Mouse (Mus musculus) heart, postnatal 0 days (tissue): ENCODE results near the gene Syt3. TPM values are rescaled to one million over a fixed set of nuclear protein-coding genes. Genes with fewer than 3 reads are reported as not detected.
A peak's percentile ranks its signal among the peaks of the same experiment; 100 is the strongest.

Source experiments
- ATAC-seq: fragments of 200-750 bp; cut with Nextera tagmentation; 2 replicates; pipeline ENCODE4 v1.8.0; 2017; ENCODE audit warnings: low read depth, moderate number of reproducible peaks, moderate library complexity; ENCODE audit not compliant: insufficient read depth
- DNase-seq: peaks from one replicate; pipeline ENCODE4 v3.0.0-alpha.2; 2016; ENCODE audit warnings: low spot score
- H3K27ac ChIP-seq: fragments of 300-500 bp; sonication (generic); 2 replicates; pipeline ENCODE4 v1.5.1; 2014; ENCODE audit warnings: low read depth, mild to moderate bottlenecking
- H3K27me3 ChIP-seq: fragments of 300-500 bp; sonication (generic); 2 replicates; pipeline ENCODE4 v1.6.1; 2014; ENCODE audit warnings: low read length, mixed read lengths; ENCODE audit not compliant: control insufficient read depth, insufficient read depth
- H3K36me3 ChIP-seq: fragments of 300-500 bp; sonication (generic); replicated peaks from 2 replicates; pipeline ENCODE4 v1.6.1; 2014; ENCODE audit warnings: low read length, mixed read lengths; ENCODE audit not compliant: control insufficient read depth, insufficient read depth
- H3K4me1 ChIP-seq: fragments of 300-500 bp; sonication (generic); 2 replicates; pipeline ENCODE4 v1.6.1; 2014; ENCODE audit warnings: antibody characterized with exemption; ENCODE audit not compliant: control insufficient read depth, insufficient read depth
- H3K4me2 ChIP-seq: fragments of 300-500 bp; sonication (generic); 2 replicates; pipeline ENCODE4 v1.6.1; 2014; ENCODE audit warnings: low read depth, mild to moderate bottlenecking, low read length, moderate library complexity
- H3K4me3 ChIP-seq: fragments of 300-500 bp; sonication (generic); 2 replicates; pipeline ENCODE4 v1.5.1; 2014; ENCODE audit warnings: low read depth, low read length
- H3K9ac ChIP-seq: fragments of 300-500 bp; sonication (generic); replicated peaks from 2 replicates; pipeline ENCODE4 v1.6.1; 2014; ENCODE audit warnings: low read depth, low read length, mixed read lengths
- H3K9me3 ChIP-seq: fragments of 300-500 bp; sonication (generic); replicated peaks from 2 replicates; pipeline ENCODE4 v1.6.1; 2016; ENCODE audit warnings: low read length; ENCODE audit not compliant: control insufficient read depth
- CTCF ChIP-seq: IDR thresholded peaks from 2 replicates; pipeline ENCODE4 v1.5.1; 2016; ENCODE audit warnings: antibody characterized with exemption, control low read depth, low read depth
- EP300 ChIP-seq: IDR thresholded peaks from 2 replicates; pipeline ENCODE4 v1.6.1; 2016; ENCODE audit warnings: antibody characterized with exemption, low read depth
- WGBS: fragments of 180-500 bp; shearing (Covaris S2); extraction: QIAGEN DNeasy Blood & Tissue Kit; methylation state at CpG from one replicate; pipeline ENCODE4 v1.1.7; 2014; 5-methylcytosine and 5-hydroxymethylcytosine counted together
- polyA plus RNA-seq: library from polyadenylated mRNA; unstranded; fragments of >200 nt; fragmentation: Nextera tagmentation; extraction: Ambion mirVana; gene quantifications from 2 replicates; pipeline ENCODE4 v1.2.1, GENCODE M21; 2015
- total RNA-seq: library from RNA; depleted of rRNA; stranded (reverse); fragments of >200 nt; gene quantifications from 2 replicates; pipeline ENCODE4 v1.2.3, GENCODE M21; 2014; ENCODE audit warnings: low replicate concordance

The Syt3 gene
- total and polyA plus RNA-seq, 2 experiments from 2014 or later: 0.86 to 3.1 TPM

- no peak overlapping the region for H3K27ac ChIP-seq
- ATAC-seq: no peak
- no peak overlapping the region for H3K9ac ChIP-seq
- no peak for DNase-seq
- TF ChIP-seq EP300: no peak
- no peak for TF ChIP-seq CTCF
- peaks cover 12% of the 10 kb centered on the region for H3K4me1 ChIP-seq
- 65% methylated on average over 2 of the region's 2 CpGs for WGBS
- H3K27me3 ChIP-seq: peaks cover 18% of the 10 kb centered on the region
- H3K4me3 ChIP-seq: no peak overlapping the region
- H3K9me3 ChIP-seq: no peaks in the 10 kb centered on the region
- H3K4me2 ChIP-seq: no peak overlapping the region
- no peaks in the 10 kb centered on the region for H3K36me3 ChIP-seq
Measured at GRCm38 (mm10) chr7:44439696-44440095, 55.8 kb downstream of the Syt3 start.

- Histone ChIP-seq H3K4me2 (no peak overlapping the region), H3K4me3 (no peak overlapping the region), H3K4me1 (peaks cover 14% of the 10 kb centered on the region), H3K27ac (no peak overlapping the region), H3K9ac (no peak overlapping the region), H3K27me3 (peaks cover 21% of the 10 kb centered on the region), H3K9me3 (no peaks in the 10 kb centered on the region), H3K36me3 (no peaks in the 10 kb centered on the region)
- no peak for ATAC-seq
- TF ChIP-seq EP300: no peak
- TF ChIP-seq CTCF: no peak
- no peak for DNase-seq
- WGBS: 77% methylated on average over 1 of the region's 1 CpGs
Measured at GRCm38 (mm10) chr7:44440479-44440878, 56.6 kb downstream of the Syt3 start.

GRCm38 (mm10) chr7:44441180-44441579 lies 57.3 kb downstream of the Syt3 start:
- H3K9ac ChIP-seq: no peak overlapping the region
- no peaks in the 10 kb centered on the region for H3K9me3 ChIP-seq
- no peak overlapping the region for H3K4me3 ChIP-seq
- no peaks in the 10 kb centered on the region for H3K36me3 ChIP-seq
- H3K27me3 ChIP-seq: peaks cover 21% of the 10 kb centered on the region
- no peak overlapping the region for H3K27ac ChIP-seq
- 27% methylated on average over 1 of the region's 1 CpGs for WGBS
- no peak for TF ChIP-seq CTCF
- TF ChIP-seq EP300: no peak
- no peak overlapping the region for H3K4me2 ChIP-seq
- peaks cover 14% of the 10 kb centered on the region for H3K4me1 ChIP-seq
- no peak for ATAC-seq
- DNase-seq: no peak

GRCm38 (mm10) chr7:44441648-44442109 lies 57.8 kb downstream of the Syt3 start:
- peaks cover 21% of the 10 kb centered on the region for H3K27me3 ChIP-seq
- no peaks in the 10 kb centered on the region for H3K36me3 ChIP-seq
- H3K27ac ChIP-seq: peak overlapping the region; percentile 84
- H3K4me1 ChIP-seq: peaks cover 14% of the 10 kb centered on the region
- H3K4me2 ChIP-seq: peak overlapping the region; percentile 86
- H3K4me3 ChIP-seq: peak overlapping the region; percentile 57
- TF ChIP-seq CTCF (no peak), EP300 (no peak)
- DNase-seq (peak; percentile 26), ATAC-seq (peak; percentile 58)
- peak overlapping the region; percentile 61 for H3K9ac ChIP-seq
- no peaks in the 10 kb centered on the region for H3K9me3 ChIP-seq
- WGBS: 0% methylated on average over 14 of the region's 14 CpGs

- peak overlapping the region; percentile 61 for H3K9ac ChIP-seq
- peak overlapping the region; percentile 57 for H3K4me3 ChIP-seq
- H3K27ac ChIP-seq: peak overlapping the region; percentile 84
- H3K9me3 ChIP-seq: no peaks in the 10 kb centered on the region
- H3K4me1 ChIP-seq: peaks cover 14% of the 10 kb centered on the region
- H3K36me3 ChIP-seq: no peaks in the 10 kb centered on the region
- DNase-seq (no peak), ATAC-seq (peak; percentile 30)
- 0% methylated on average over 14 of the region's 14 CpGs for WGBS
- peak overlapping the region; percentile 86 for H3K4me2 ChIP-seq
- TF ChIP-seq EP300: no peak
- TF ChIP-seq CTCF: no peak
- peaks cover 21% of the 10 kb centered on the region for H3K27me3 ChIP-seq
Measured at GRCm38 (mm10) chr7:44442407-44442821, 58.5 kb downstream of the Syt3 start.
